17 mouse cellular contexts compared by ENCODE assay signal in the genomic region with DNA sequence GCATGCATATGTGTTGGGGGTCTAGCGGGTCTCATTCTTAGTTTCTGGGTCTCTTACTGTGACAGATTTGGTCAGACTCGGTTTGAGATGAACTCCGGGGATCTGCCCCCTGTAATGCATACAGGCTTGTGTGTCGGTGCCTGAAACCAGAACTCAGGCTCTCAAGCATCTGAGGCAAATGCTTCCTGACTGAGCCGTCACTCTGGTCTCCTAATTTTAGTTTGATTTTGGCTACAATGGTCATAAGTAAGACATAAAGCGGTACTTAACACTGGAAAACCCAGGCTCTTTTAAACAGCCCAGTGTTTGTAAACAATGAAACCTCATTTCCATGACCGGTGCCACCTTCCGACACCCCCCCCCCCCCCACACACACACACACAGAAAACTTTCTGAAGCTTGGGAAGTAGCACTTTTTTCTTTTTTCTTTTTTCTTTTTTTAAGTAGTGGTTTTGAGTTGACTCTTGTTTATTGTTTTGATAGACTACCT. TPM values are rescaled to one million over a fixed set of nuclear protein-coding genes. Genes with fewer than 3 reads are reported as not detected.
A peak's percentile ranks its signal among the peaks of the same experiment; 100 is the strongest.
DNase-seq lines count a peak whose midpoint lies in the region; ATAC-seq and TF ChIP-seq lines count a peak whose summit lies in the region.
"Had no signal": no experiment of that assay in that cellular context is flagged by ENCODE, and none has a peak within 500 bp of the region (broad histone marks: within the 10 kb centered on the region; RNA-seq: fewer than 3 reads in every experiment).

No protein-coding gene starts in this region.

- no peaks in the 10 kb centered on the region for H3K36me3 ChIP-seq in heart, embryonic 15.5 days
- peaks cover 29% of the 10 kb centered on the region for H3K36me3 ChIP-seq in heart, adult 2 months (ENCODE audit: control insufficient read depth, insufficient read depth, low read length)
- H3K36me3 ChIP-seq in kidney, postnatal 0 days (ENCODE audit: insufficient read depth, low read length) = no peaks in the 10 kb centered on the region
- H3K36me3 ChIP-seq: limb, embryonic 12.5 days; liver, embryonic 15.5 days; midbrain, embryonic 12.5 days had no signal

- intact Hi-C loops in heart, adult 2 months (cut with DNase I) = loop anchor here (10.0 kb wide), 1 partner anchor 1192 kb away; a partner anchor contains a TSS

- WGBS in heart, embryonic 15.5 days = 60% methylated on average over 8 of the region's 8 CpGs
- WGBS in heart, adult 2 months = 33% methylated on average over 8 of the region's 8 CpGs
- WGBS in kidney, postnatal 0 days = 76% methylated on average over 8 of the region's 8 CpGs

- TF ChIP-seq CTCF in heart, adult 2 months (IDR thresholded peaks at IDR 0.05) = no peak
- no peak for TF ChIP-seq CTCF in kidney, postnatal 0 days (IDR thresholded peaks at IDR 0.05; ENCODE audit: low read depth)

- peak overlapping the region; percentile 3; the same call in 1 of the 2 replicates for H3K4me3 ChIP-seq in heart, embryonic 15.5 days
- no peak overlapping the region for H3K4me3 ChIP-seq in heart, adult 2 months
- H3K4me3 ChIP-seq in kidney, postnatal 0 days (replicated peaks; ENCODE audit: low read depth, low read length) = no peak overlapping the region
- H3K4me3 ChIP-seq in brown adipose tissue, adult 24 weeks (ENCODE audit: insufficient read depth, low read depth, low read length) = peak overlapping the region; percentile 12; the same call in 1 of the 2 replicates
- H3K4me3 ChIP-seq: limb, embryonic 12.5 days; liver, embryonic 15.5 days; midbrain, embryonic 12.5 days had no signal

- no peaks in the 10 kb centered on the region for H3K27me3 ChIP-seq in heart, embryonic 15.5 days
- H3K27me3 ChIP-seq in heart, adult 2 months (ENCODE audit: control insufficient read depth, insufficient read depth, low read length) = no peaks in the 10 kb centered on the region
- no peaks in the 10 kb centered on the region for H3K27me3 ChIP-seq in kidney, postnatal 0 days (ENCODE audit: insufficient read depth, low read length)

- peaks cover 18% of the 10 kb centered on the region for H3K4me1 ChIP-seq in heart, embryonic 15.5 days (replicated peaks)
- peaks cover 22% of the 10 kb centered on the region for H3K4me1 ChIP-seq in heart, adult 2 months (ENCODE audit: control insufficient read depth, insufficient read depth, low read length)
- H3K4me1 ChIP-seq in kidney, postnatal 0 days (replicated peaks; ENCODE audit: insufficient read depth, low read length) = 0 out of 2 replicates have a peak, but pooled peaks cover 4% of the 10 kb centered on the region
- H3K4me1 ChIP-seq in brown adipose tissue, adult 24 weeks (ENCODE audit: control insufficient read depth, insufficient read depth, insufficient read length, low read length) = peaks cover 22% of the 10 kb centered on the region

- peak; percentile 50 for DNase-seq in CD4-positive, CD25-positive, alpha-beta regulatory T cell, adult 2 months (ENCODE audit: low read depth, low spot score)
- no peak for DNase-seq in heart, adult 2 months
- no peak for DNase-seq in kidney, postnatal 0 days (ENCODE audit: low spot score)
- DNase-seq in kidney, postnatal 4 days = no peak
- no peak for DNase-seq in embryo, embryonic 11 days
- DNase-seq: adrenal gland, adult 8-10 months; cerebellum, adult 11 months; cerebellum, postnatal 14 days; lung, postnatal 36 days; right cerebral cortex, postnatal 4 days; thymus, adult 2 months had no signal

- peaks cover 9% of the 10 kb centered on the region for H3K79me2 ChIP-seq in heart, adult 2 months (replicated peaks; ENCODE audit: control insufficient read depth, insufficient read depth, low read length)

- H3K9me3 ChIP-seq in heart, embryonic 15.5 days (replicated peaks) = no peaks in the 10 kb centered on the region
- no peaks in the 10 kb centered on the region for H3K9me3 ChIP-seq in kidney, postnatal 0 days (replicated peaks; ENCODE audit: low read length)
- H3K9me3 ChIP-seq: limb, embryonic 12.5 days; liver, embryonic 15.5 days; midbrain, embryonic 12.5 days had no signal

- no peak for ATAC-seq in CD4-positive, CD25-positive, alpha-beta regulatory T cell, adult 4 months
- no peak for ATAC-seq in heart, embryonic 15.5 days (replicated peaks; ENCODE audit: insufficient number of reproducible peaks, insufficient read depth, low FRiP score, low read depth)
- ATAC-seq in kidney, postnatal 0 days (replicated peaks; ENCODE audit: low FRiP score, low read depth) = no peak

- no peak overlapping the region for H3K9ac ChIP-seq in heart, embryonic 15.5 days
- H3K9ac ChIP-seq in heart, adult 2 months (ENCODE audit: low read depth, low read length) = no peak overlapping the region; the same call in 1 of the 2 replicates
- no peak overlapping the region for H3K9ac ChIP-seq in kidney, postnatal 0 days (ENCODE audit: low read depth, low read length)
- H3K9ac ChIP-seq: limb, embryonic 12.5 days; liver, embryonic 15.5 days; midbrain, embryonic 12.5 days had no signal

- H3K27ac ChIP-seq in heart, embryonic 15.5 days = no peak overlapping the region
- H3K27ac ChIP-seq in heart, adult 2 months = no peak overlapping the region
- no peak overlapping the region for H3K27ac ChIP-seq in kidney, postnatal 0 days
- peak overlapping the region; percentile 39; the same call in 1 of the 2 replicates for H3K27ac ChIP-seq in brown adipose tissue, adult 24 weeks (replicated peaks; ENCODE audit: low read depth, low read length)
- H3K27ac ChIP-seq: limb, embryonic 12.5 days; liver, embryonic 15.5 days; midbrain, embryonic 12.5 days had no signal

- TF ChIP-seq POLR2A in heart, adult 2 months (IDR thresholded peaks at IDR 0.05; ENCODE audit: insufficient read depth, low read depth, low read length) = no peak

- no peak for TF ChIP-seq EP300 in heart, adult 2 months (IDR thresholded peaks at IDR 0.05; ENCODE audit: insufficient read depth, low read depth, low read length)

- H3K4me2 ChIP-seq in heart, embryonic 15.5 days = peak overlapping the region; percentile 96
- H3K4me2 ChIP-seq in kidney, postnatal 0 days (ENCODE audit: low read length) = peak overlapping the region; percentile 94; the same call in 1 of the 2 replicates
- H3K4me2 ChIP-seq: liver, embryonic 15.5 days; midbrain, embryonic 12.5 days had no signal

RNA-seq across cellular contexts. Expression of a gene that starts 4.3 kb away (rescaled TPM):
- polyA plus RNA-seq in CD4-positive, CD25-positive, alpha-beta regulatory T cell, adult 4 months (2017; shearing (Covaris generic)) = 10 to 100 TPM; 37.1 to 38.9 TPM
- polyA plus RNA-seq in heart, embryonic 15.5 days (2015; fragmentation: Nextera tagmentation; extraction: Ambion mirVana) = 5.4 and 7.1 TPM in 2 replicates
- 10 to 100 TPM; 12.2 to 12.9 TPM for total RNA-seq in heart, adult 2 months (2021)
- 7.7 and 10.7 TPM in 2 replicates for polyA plus RNA-seq in heart, adult 2 months (2012; rRNA removed)
- 7.0 and 8.6 TPM in 2 replicates for polyA plus RNA-seq in kidney, postnatal 0 days (2015; fragmentation: Nextera tagmentation; extraction: Ambion mirVana)
- 10.7 and 13.4 TPM in 2 replicates for polyA plus RNA-seq in brown adipose tissue, adult 24 weeks (2012; ENCODE audit: insufficient read depth, insufficient read length, missing spikeins)

Comparison
In these comparisons a context has a peak if more than half of its experiments do, and no peak if none do; other contexts are left out.
1. H3K4me3 ChIP-seq: peak in heart, embryonic 15.5 days (single experiment) and brown adipose tissue, adult 24 weeks (single experiment); none in heart, adult 2 months (single experiment) and kidney, postnatal 0 days (single experiment).